Mouse (Mus musculus) midbrain, embryonic 15.5 days (tissue): ENCODE measurements around the gene Dnal1. TPM values are rescaled to one million over a fixed set of nuclear protein-coding genes. Genes with fewer than 3 reads are reported as not detected.

Experiments
- ATAC-seq: fragments of 200-750 bp; cut with Nextera tagmentation; replicated peaks from 2 replicates; pipeline ENCODE4 v1.8.0; 2017; ENCODE audit warnings: moderate TSS enrichment
- H3K27ac ChIP-seq: fragments of 300-500 bp; sonication (generic); 2 replicates; pipeline ENCODE4 v1.5.1; 2015; ENCODE audit warnings: mild to moderate bottlenecking, inconsistent platforms
- H3K27me3 ChIP-seq: fragments of 300-500 bp; sonication (generic); replicated peaks from 2 replicates; pipeline ENCODE4 v1.6.1; 2015; ENCODE audit warnings: inconsistent platforms
- H3K36me3 ChIP-seq: fragments of 300-500 bp; sonication (generic); replicated peaks from 2 replicates; pipeline ENCODE4 v1.6.1; 2015; ENCODE audit warnings: inconsistent platforms
- H3K4me1 ChIP-seq: fragments of 300-500 bp; sonication (generic); 2 replicates; pipeline ENCODE4 v1.6.1; 2015; ENCODE audit warnings: inconsistent platforms
- H3K4me2 ChIP-seq: fragments of 300-500 bp; sonication (generic); 2 replicates; pipeline ENCODE4 v1.6.1; 2015; ENCODE audit warnings: inconsistent platforms, mild to moderate bottlenecking, moderate library complexity
- H3K4me3 ChIP-seq: fragments of 300-500 bp; sonication (generic); 2 replicates; pipeline ENCODE4 v1.5.1; 2015; ENCODE audit warnings: mild to moderate bottlenecking, inconsistent platforms
- H3K9ac ChIP-seq: fragments of 300-500 bp; sonication (generic); 2 replicates; pipeline ENCODE4 v1.6.1; 2015; ENCODE audit warnings: mild to moderate bottlenecking, inconsistent platforms
- H3K9me3 ChIP-seq: fragments of 300-500 bp; sonication (generic); 2 replicates; pipeline ENCODE4 v1.6.1; 2016; ENCODE audit warnings: inconsistent platforms
- WGBS: fragments of 180-500 bp; shearing (Covaris S2); methylation state at CpG from one replicate; pipeline ENCODE4 v1.1.7; 2015; ENCODE audit warnings: mixed read lengths; 5-methylcytosine and 5-hydroxymethylcytosine counted together
- polyA plus RNA-seq: library from polyadenylated mRNA; unstranded; fragments of >200 nt; fragmentation: Nextera tagmentation; extraction: Ambion mirVana; gene quantifications from 2 replicates; pipeline ENCODE4 v1.2.1, GENCODE M21; 2015

Gene Dnal1
- polyA plus RNA-seq, 1 experiment from 2014 or later = 10.8 TPM

GRCm38 (mm10) chr12:84172862-84173261 lies 58.7 kb downstream of the Dnal1 start:
- H3K4me1 ChIP-seq = peaks cover 32% of the 10 kb centered on the region
- ATAC-seq = no peak
- no peak overlapping the region for H3K4me2 ChIP-seq
- H3K36me3 ChIP-seq = no peaks in the 10 kb centered on the region
- H3K27me3 ChIP-seq = no peaks in the 10 kb centered on the region
- no peaks in the 10 kb centered on the region for H3K9me3 ChIP-seq
- H3K4me3 ChIP-seq = no peak overlapping the region
- H3K27ac ChIP-seq = no peak overlapping the region
- no peak overlapping the region for H3K9ac ChIP-seq
- WGBS = 91% methylated on average over 17 of the region's 17 CpGs

GRCm38 (mm10) chr12:84173309-84173915 lies 59.2 kb downstream of the Dnal1 start:
- H3K9ac ChIP-seq = no peak overlapping the region
- H3K4me2 ChIP-seq = no peak overlapping the region
- H3K36me3 ChIP-seq = no peaks in the 10 kb centered on the region
- ATAC-seq = no peak
- WGBS = 94% methylated on average over 13 of the region's 13 CpGs
- H3K4me3 ChIP-seq = no peak overlapping the region
- H3K27me3 ChIP-seq = no peaks in the 10 kb centered on the region
- no peak overlapping the region for H3K27ac ChIP-seq
- no peaks in the 10 kb centered on the region for H3K9me3 ChIP-seq
- peaks cover 35% of the 10 kb centered on the region for H3K4me1 ChIP-seq

GRCm38 (mm10) chr12:84174190-84174811 lies 60.1 kb downstream of the Dnal1 start:
- no peaks in the 10 kb centered on the region for H3K36me3 ChIP-seq
- ATAC-seq = no peak
- no peak overlapping the region for H3K9ac ChIP-seq
- peaks cover 35% of the 10 kb centered on the region for H3K4me1 ChIP-seq
- WGBS = 80% methylated on average over 9 of the region's 9 CpGs
- no peak overlapping the region for H3K4me3 ChIP-seq
- no peaks in the 10 kb centered on the region for H3K9me3 ChIP-seq
- no peaks in the 10 kb centered on the region for H3K27me3 ChIP-seq
- H3K4me2 ChIP-seq = no peak overlapping the region
- H3K27ac ChIP-seq = no peak overlapping the region

- H3K9me3 ChIP-seq = no peaks in the 10 kb centered on the region
Observed at GRCm38 (mm10) chr12:84174871-84175270, 60.7 kb downstream of the Dnal1 start.

GRCm38 (mm10) chr12:84175659-84176061 lies 61.5 kb downstream of the Dnal1 start:
- ATAC-seq = peak; percentile 88
- peak overlapping the region; percentile 38 for H3K4me3 ChIP-seq
- under 1% methylated on average over 20 of the region's 20 CpGs for WGBS
- H3K27ac ChIP-seq = peak overlapping the region; percentile 90
- no peaks in the 10 kb centered on the region for H3K36me3 ChIP-seq
- peaks cover 44% of the 10 kb centered on the region for H3K4me1 ChIP-seq
- H3K9ac ChIP-seq = peak overlapping the region; percentile 55
- peak overlapping the region; percentile 59 for H3K4me2 ChIP-seq
- no peaks in the 10 kb centered on the region for H3K9me3 ChIP-seq
- no peaks in the 10 kb centered on the region for H3K27me3 ChIP-seq

More at GRCm38 (mm10) chr12:84174871-84175270, 60.7 kb downstream of the Dnal1 start:
- Histone ChIP-seq H3K4me2 (no peak overlapping the region), H3K4me1 (peaks cover 36% of the 10 kb centered on the region), H3K27ac (no peak overlapping the region), H3K36me3 (no peaks in the 10 kb centered on the region), H3K27me3 (no peaks in the 10 kb centered on the region), H3K9ac (0 out of 2 replicates have a peak overlapping the region, but pooled peaks have one; percentile 55), H3K4me3 (no peak overlapping the region)
- no peak for ATAC-seq
- WGBS = 88% methylated on average over 6 of the region's 6 CpGs

- H3K9ac ChIP-seq = peak overlapping the region; percentile 55
- H3K9me3 ChIP-seq = no peaks in the 10 kb centered on the region
- H3K4me3 ChIP-seq = peak overlapping the region; percentile 38
- WGBS = 5% methylated on average over 12 of the region's 13 CpGs
- ATAC-seq = peak; percentile 38; the same call in 1 of the 2 replicates
- peak overlapping the region; percentile 59 for H3K4me2 ChIP-seq
- H3K27ac ChIP-seq = peak overlapping the region; percentile 90
- no peaks in the 10 kb centered on the region for H3K27me3 ChIP-seq
- no peaks in the 10 kb centered on the region for H3K36me3 ChIP-seq
- peaks cover 50% of the 10 kb centered on the region for H3K4me1 ChIP-seq
Observed at GRCm38 (mm10) chr12:84176126-84176769, 62.1 kb downstream of the Dnal1 start.

- Histone ChIP-seq H3K36me3 (no peaks in the 10 kb centered on the region), H3K27ac (peak overlapping the region; percentile 90), H3K4me3 (no peak overlapping the region), H3K9me3 (no peaks in the 10 kb centered on the region), H3K4me2 (peak overlapping the region; percentile 59), H3K27me3 (no peaks in the 10 kb centered on the region), H3K9ac (no peak overlapping the region), H3K4me1 (peaks cover 59% of the 10 kb centered on the region)
- no peak for ATAC-seq
- WGBS = 44% methylated on average over 6 of the region's 6 CpGs
Observed at GRCm38 (mm10) chr12:84176886-84177765, 63.0 kb downstream of the Dnal1 start.

- Histone ChIP-seq H3K27ac (no peak overlapping the region), H3K4me1 (peaks cover 59% of the 10 kb centered on the region), H3K9ac (no peak overlapping the region), H3K4me3 (no peak overlapping the region), H3K36me3 (no peaks in the 10 kb centered on the region), H3K9me3 (no peaks in the 10 kb centered on the region), H3K27me3 (no peaks in the 10 kb centered on the region), H3K4me2 (no peak overlapping the region)
- ATAC-seq = no peak
- WGBS = 66% methylated on average over 1 of the region's 1 CpGs
Observed at GRCm38 (mm10) chr12:84178052-84178451, 63.9 kb downstream of the Dnal1 start.

GRCm38 (mm10) chr12:84178652-84179445 lies 64.7 kb downstream of the Dnal1 start:
- Histone ChIP-seq H3K27ac (no peak overlapping the region), H3K9ac (no peak overlapping the region), H3K4me2 (no peak overlapping the region), H3K36me3 (no peaks in the 10 kb centered on the region), H3K4me1 (peaks cover 59% of the 10 kb centered on the region), H3K4me3 (no peak overlapping the region), H3K9me3 (no peaks in the 10 kb centered on the region), H3K27me3 (no peaks in the 10 kb centered on the region)
- no peak for ATAC-seq
- WGBS = 72% methylated on average over 10 of the region's 10 CpGs

GRCm38 (mm10) chr12:84180090-84180489 lies 65.9 kb downstream of the Dnal1 start:
- ATAC-seq = no peak

GRCm38 (mm10) chr12:84180701-84181435 lies 66.7 kb downstream of the Dnal1 start:
- H3K4me3 ChIP-seq = no peak overlapping the region
- H3K4me1 ChIP-seq = peaks cover 46% of the 10 kb centered on the region
- H3K27ac ChIP-seq = peak overlapping the region; percentile 18; the same call in 1 of the 2 replicates
- no peaks in the 10 kb centered on the region for H3K36me3 ChIP-seq
- no peak overlapping the region for H3K9ac ChIP-seq
- 44% methylated on average over 8 of the region's 8 CpGs for WGBS
- no peaks in the 10 kb centered on the region for H3K27me3 ChIP-seq
- no peaks in the 10 kb centered on the region for H3K9me3 ChIP-seq
- ATAC-seq = peak; percentile 77
- no peak overlapping the region for H3K4me2 ChIP-seq

More at GRCm38 (mm10) chr12:84180090-84180489, 65.9 kb downstream of the Dnal1 start:
- no peak overlapping the region for H3K9ac ChIP-seq
- H3K4me1 ChIP-seq = peaks cover 54% of the 10 kb centered on the region
- 65% methylated on average over 3 of the region's 3 CpGs for WGBS
- H3K27me3 ChIP-seq = no peaks in the 10 kb centered on the region
- H3K9me3 ChIP-seq = no peaks in the 10 kb centered on the region
- no peaks in the 10 kb centered on the region for H3K36me3 ChIP-seq
- H3K4me3 ChIP-seq = no peak overlapping the region
- H3K27ac ChIP-seq = peak overlapping the region; percentile 18; the same call in 1 of the 2 replicates
- H3K4me2 ChIP-seq = no peak overlapping the region
